Mouse (Mus musculus) intestine, embryonic 15.5 days (tissue): ENCODE data around the gene Olfr62. TPM values are rescaled to one million over a fixed set of nuclear protein-coding genes. Genes with fewer than 3 reads are reported as not detected.

Experiments
- ATAC-seq: fragments of 200-750 bp; cut with Nextera tagmentation; 2 replicates; pipeline ENCODE4 v1.8.0; 2017; ENCODE audit warnings: moderate TSS enrichment, moderate library complexity
- H3K27ac ChIP-seq: fragments of 300-500 bp; sonication (generic); 2 replicates; pipeline ENCODE4 v1.5.1; 2015; ENCODE audit warnings: mild to moderate bottlenecking, inconsistent platforms
- H3K27me3 ChIP-seq: fragments of 300-500 bp; sonication (generic); replicated peaks from 2 replicates; pipeline ENCODE4 v1.6.1; 2015; ENCODE audit warnings: inconsistent platforms
- H3K36me3 ChIP-seq: fragments of 300-500 bp; sonication (generic); 2 replicates; pipeline ENCODE4 v1.6.1; 2015; ENCODE audit warnings: inconsistent platforms
- H3K4me1 ChIP-seq: fragments of 300-500 bp; sonication (generic); replicated peaks from 2 replicates; pipeline ENCODE4 v1.6.1; 2015; ENCODE audit warnings: inconsistent platforms
- H3K4me2 ChIP-seq: fragments of 300-500 bp; sonication (generic); replicated peaks from 2 replicates; pipeline ENCODE4 v1.6.1; 2015; ENCODE audit warnings: mild to moderate bottlenecking, inconsistent platforms
- H3K4me3 ChIP-seq: fragments of 300-500 bp; sonication (generic); replicated peaks from 2 replicates; pipeline ENCODE4 v1.5.1; 2015; ENCODE audit warnings: inconsistent platforms
- H3K9ac ChIP-seq: fragments of 300-500 bp; sonication (generic); 2 replicates; pipeline ENCODE4 v1.6.1; 2015; ENCODE audit warnings: inconsistent platforms
- H3K9me3 ChIP-seq: fragments of 300-500 bp; sonication (generic); 2 replicates; pipeline ENCODE4 v1.6.1; 2016; ENCODE audit warnings: inconsistent platforms
- WGBS: fragments of 180-500 bp; shearing (Covaris S2); methylation state at CpG from one replicate; pipeline ENCODE4 v1.1.7; 2015; 5-methylcytosine and 5-hydroxymethylcytosine counted together
- polyA plus RNA-seq: library from polyadenylated mRNA; unstranded; fragments of >200 nt; fragmentation: Nextera tagmentation; extraction: Ambion mirVana; gene quantifications from 2 replicates; pipeline ENCODE4 v1.2.1, GENCODE M21; 2015

The Olfr62 gene
- not detected in 2 replicates for polyA plus RNA-seq

GRCm38 (mm10) chr4:118658652-118659051 is at the start of gene Olfr62:
Gene Olfr62, plus strand, starts transcription at chr4:118658952.
- no peak for ATAC-seq
- Histone ChIP-seq H3K4me2 (no peak within 1 kb of the TSS), H3K4me3 (no peak within 1 kb of the TSS), H3K27me3 (no peaks in the 10 kb centered on the region), H3K9ac (no peak within 1 kb of the TSS), H3K4me1 (no peaks in the 10 kb centered on the region), H3K36me3 (no peaks in the 10 kb centered on the region), H3K9me3 (no peaks in the 10 kb centered on the region), H3K27ac (no peak within 1 kb of the TSS)

- no peaks in the 10 kb centered on the region; the same call in 1 of the 2 replicates for H3K27me3 ChIP-seq
- no peak overlapping the region for H3K9ac ChIP-seq
- no peaks in the 10 kb centered on the region for H3K4me1 ChIP-seq
- no peak overlapping the region for H3K4me2 ChIP-seq
- 67% methylated on average over 3 of the region's 3 CpGs for WGBS
- H3K27ac ChIP-seq = no peak overlapping the region
- no peak for ATAC-seq
- no peak overlapping the region for H3K4me3 ChIP-seq
- H3K9me3 ChIP-seq = no peaks in the 10 kb centered on the region
- H3K36me3 ChIP-seq = no peaks in the 10 kb centered on the region
Measured at GRCm38 (mm10) chr4:118609836-118610235, 48.9 kb upstream of the Olfr62 start.

- H3K4me3 ChIP-seq = no peak overlapping the region
- H3K4me1 ChIP-seq = no peaks in the 10 kb centered on the region
- ATAC-seq = no peak
- no peaks in the 10 kb centered on the region for H3K36me3 ChIP-seq
- no peak overlapping the region for H3K4me2 ChIP-seq
- no peaks in the 10 kb centered on the region; the same call in 1 of the 2 replicates for H3K27me3 ChIP-seq
- no peak overlapping the region for H3K9ac ChIP-seq
- no peak overlapping the region for H3K27ac ChIP-seq
- 26% methylated on average over 11 of the region's 11 CpGs for WGBS
- no peaks in the 10 kb centered on the region for H3K9me3 ChIP-seq
Measured at GRCm38 (mm10) chr4:118612619-118613018, 46.1 kb upstream of the Olfr62 start.

- no peaks in the 10 kb centered on the region for H3K36me3 ChIP-seq
- H3K4me3 ChIP-seq = no peak overlapping the region
- H3K9me3 ChIP-seq = no peaks in the 10 kb centered on the region
- H3K4me2 ChIP-seq = no peak overlapping the region
- WGBS = 85% methylated on average over 11 of the region's 11 CpGs
- H3K27me3 ChIP-seq = no peaks in the 10 kb centered on the region; the same call in 1 of the 2 replicates
- H3K27ac ChIP-seq = no peak overlapping the region
- no peak for ATAC-seq
- H3K9ac ChIP-seq = no peak overlapping the region
- H3K4me1 ChIP-seq = no peaks in the 10 kb centered on the region
Measured at GRCm38 (mm10) chr4:118615412-118615811, 43.3 kb upstream of the Olfr62 start.

- H3K36me3 ChIP-seq = peaks cover 22% of the 10 kb centered on the region
- H3K9ac ChIP-seq = peak within 1 kb of the TSS; percentile 74
- no peaks in the 10 kb centered on the region for H3K27me3 ChIP-seq
- peaks cover 7% of the 10 kb centered on the region; the same call in 1 of the 2 replicates for H3K4me1 ChIP-seq
- under 1% methylated on average over 34 of the region's 41 CpGs for WGBS
- peak within 1 kb of the TSS; percentile 58; the same call in 1 of the 2 replicates for H3K27ac ChIP-seq
- peak within 1 kb of the TSS; percentile 84 for H3K4me3 ChIP-seq
- ATAC-seq = peak; percentile 97
- peak within 1 kb of the TSS; percentile 85 for H3K4me2 ChIP-seq
- no peaks in the 10 kb centered on the region for H3K9me3 ChIP-seq
Measured at GRCm38 (mm10) chr4:118620279-118620966, 38.3 kb upstream of the Olfr62 start, which contains the start of the genes Cfap57 and Ebna1bp2. Gene Cfap57, minus strand, starts transcription at chr4:118620777. Gene Ebna1bp2, plus strand, starts transcription at chr4:118620799.

- H3K9ac ChIP-seq = peak overlapping the region; percentile 74
- H3K4me3 ChIP-seq = peak overlapping the region; percentile 84
- H3K4me1 ChIP-seq = peaks cover 7% of the 10 kb centered on the region; the same call in 1 of the 2 replicates
- 1% methylated on average over 23 of the region's 23 CpGs for WGBS
- peak; percentile 61 for ATAC-seq
- no peaks in the 10 kb centered on the region for H3K9me3 ChIP-seq
- H3K27me3 ChIP-seq = no peaks in the 10 kb centered on the region
- peak overlapping the region; percentile 58; the same call in 1 of the 2 replicates for H3K27ac ChIP-seq
- H3K4me2 ChIP-seq = peak overlapping the region; percentile 85
- H3K36me3 ChIP-seq = peaks cover 25% of the 10 kb centered on the region
Measured at GRCm38 (mm10) chr4:118620967-118621320, 37.8 kb upstream of the Olfr62 start.

- 85% methylated on average over 9 of the region's 9 CpGs for WGBS
- H3K9me3 ChIP-seq = no peaks in the 10 kb centered on the region
- peak overlapping the region; percentile 84 for H3K4me3 ChIP-seq
- H3K27me3 ChIP-seq = no peaks in the 10 kb centered on the region
- peak overlapping the region; percentile 85 for H3K4me2 ChIP-seq
- H3K27ac ChIP-seq = no peak overlapping the region
- peaks cover 7% of the 10 kb centered on the region; the same call in 1 of the 2 replicates for H3K4me1 ChIP-seq
- no peak for ATAC-seq
- H3K9ac ChIP-seq = peak overlapping the region; percentile 74; the same call in 1 of the 2 replicates
- H3K36me3 ChIP-seq = peaks cover 28% of the 10 kb centered on the region
Measured at GRCm38 (mm10) chr4:118621781-118622180, 37.0 kb upstream of the Olfr62 start.

GRCm38 (mm10) chr4:118630261-118630660 is 28.5 kb upstream of the Olfr62 start:
- peaks cover 19% of the 10 kb centered on the region for H3K36me3 ChIP-seq

GRCm38 (mm10) chr4:118642346-118643190 is 16.2 kb upstream of the Olfr62 start:
- Histone ChIP-seq H3K4me1 (no peaks in the 10 kb centered on the region), H3K27me3 (no peaks in the 10 kb centered on the region), H3K36me3 (no peaks in the 10 kb centered on the region), H3K4me2 (peak overlapping the region; percentile 9; the same call in 1 of the 2 replicates), H3K27ac (no peak overlapping the region), H3K9me3 (no peaks in the 10 kb centered on the region), H3K9ac (no peak overlapping the region), H3K4me3 (no peak overlapping the region)
- 47% methylated on average over 20 of the region's 20 CpGs for WGBS
- no peak for ATAC-seq

More at GRCm38 (mm10) chr4:118630261-118630660, 28.5 kb upstream of the Olfr62 start:
- no peak for ATAC-seq
- Histone ChIP-seq H3K4me2 (no peak overlapping the region), H3K27me3 (no peaks in the 10 kb centered on the region), H3K9ac (no peak overlapping the region), H3K4me3 (no peak overlapping the region), H3K9me3 (no peaks in the 10 kb centered on the region), H3K4me1 (no peaks in the 10 kb centered on the region), H3K27ac (no peak overlapping the region)
- 92% methylated on average over 5 of the region's 5 CpGs for WGBS

- Histone ChIP-seq H3K4me1 (no peaks in the 10 kb centered on the region), H3K27ac (no peak overlapping the region), H3K4me2 (no peak overlapping the region), H3K4me3 (no peak overlapping the region), H3K9ac (no peak overlapping the region), H3K27me3 (no peaks in the 10 kb centered on the region), H3K9me3 (no peaks in the 10 kb centered on the region), H3K36me3 (no peaks in the 10 kb centered on the region)
- WGBS = 8% methylated on average over 2 of the region's 2 CpGs
- ATAC-seq = no peak
Measured at GRCm38 (mm10) chr4:118645234-118645633, 13.5 kb upstream of the Olfr62 start.

GRCm38 (mm10) chr4:118687086-118687485 is 28.3 kb downstream of the Olfr62 start:
- H3K36me3 ChIP-seq = no peaks in the 10 kb centered on the region
- 23% methylated on average over 2 of the region's 2 CpGs for WGBS
- no peaks in the 10 kb centered on the region for H3K4me1 ChIP-seq
- H3K9ac ChIP-seq = no peak overlapping the region
- no peaks in the 10 kb centered on the region for H3K27me3 ChIP-seq
- no peak overlapping the region for H3K4me3 ChIP-seq
- no peak overlapping the region for H3K27ac ChIP-seq
- no peak overlapping the region for H3K4me2 ChIP-seq
- ATAC-seq = peak; percentile 41
- no peaks in the 10 kb centered on the region for H3K9me3 ChIP-seq

GRCm38 (mm10) chr4:118692412-118692973 is 33.7 kb downstream of the Olfr62 start, which contains the start of gene Olfr1342:
Gene Olfr1342, minus strand, starts transcription at chr4:118692756.
- Histone ChIP-seq H3K9me3 (no peaks in the 10 kb centered on the region), H3K9ac (no peak within 1 kb of the TSS), H3K4me1 (no peaks in the 10 kb centered on the region), H3K4me2 (no peak within 1 kb of the TSS), H3K27me3 (no peaks in the 10 kb centered on the region), H3K36me3 (no peaks in the 10 kb centered on the region), H3K4me3 (no peak within 1 kb of the TSS), H3K27ac (no peak within 1 kb of the TSS)
- WGBS = 54% methylated on average over 12 of the region's 12 CpGs
- no peak for ATAC-seq
